Mouse (Mus musculus) frontal cortex, postnatal 10 days (tissue): ENCODE measurements around the gene Gnl1.
"Not testable (repeated sequence)": the region's sequence is repeated elsewhere in the genome, so short reads cannot be mapped to it uniquely, and the experiment has no call there.

ENCODE experiments used
- DNase-seq, 2 experiments: peaks; one replicate each; pipeline ENCODE4 v3.0.0; 2022; ENCODE audit warnings: low spot score in 2 of 2, mixed read lengths in 1 of 2

Gnl1 gene

DNA sequence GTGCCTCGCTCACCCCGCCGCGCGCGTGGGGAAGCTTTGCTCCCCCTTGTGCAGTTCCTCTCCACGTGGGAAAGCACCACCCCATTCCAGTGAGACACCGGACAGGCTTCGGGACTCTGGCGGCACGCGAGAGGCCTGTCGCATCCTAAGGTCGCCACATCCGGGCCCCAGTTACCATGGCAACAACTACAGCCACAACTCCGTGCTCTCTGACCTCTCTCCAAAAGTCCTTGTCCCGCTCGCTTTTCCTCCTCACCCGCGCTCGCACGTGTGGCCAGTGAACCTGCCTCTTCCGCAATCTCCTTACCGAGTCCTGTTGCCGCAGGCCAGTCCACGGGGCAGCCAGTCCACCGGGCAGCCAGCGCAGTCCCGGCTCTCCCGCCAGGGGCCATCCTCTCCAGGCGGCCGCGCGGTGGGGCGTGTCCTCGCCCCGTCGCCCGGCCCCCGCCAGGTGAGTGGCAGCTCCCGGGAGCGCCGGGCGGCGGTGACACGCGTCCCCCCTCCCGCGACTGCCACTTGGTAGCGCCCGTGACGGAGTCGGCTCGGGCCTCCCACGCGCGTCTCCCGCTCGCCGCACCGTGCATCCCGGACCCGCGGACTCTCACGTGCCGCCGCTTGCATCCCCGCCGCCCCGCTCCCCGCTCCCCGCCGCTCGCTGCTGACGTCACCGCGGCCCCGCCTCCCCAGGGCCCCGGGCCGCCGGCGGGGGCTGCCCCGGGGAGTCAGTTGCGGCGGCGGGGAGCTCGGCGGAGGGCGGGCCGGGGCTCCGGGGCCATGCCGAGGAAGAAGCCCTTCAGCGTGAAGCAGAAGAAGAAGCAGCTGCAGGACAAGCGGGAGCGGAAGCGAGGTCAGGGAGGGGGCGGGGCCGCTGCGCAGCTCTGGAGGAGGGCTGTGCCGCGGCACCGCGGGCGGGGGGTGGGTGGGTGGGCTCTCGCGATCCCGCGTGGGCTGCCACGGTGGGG, at the start of gene Gnl1, which contains the start of gene Prr3:
TSS of gene Gnl1 (plus strand) at position 451 of the 962 bp plus-strand sequence.
TSS of gene Prr3 (minus strand) at position 836 of the 962 bp plus-strand sequence.
- DNase-seq, result peak; percentile 91 to 92

DNA sequence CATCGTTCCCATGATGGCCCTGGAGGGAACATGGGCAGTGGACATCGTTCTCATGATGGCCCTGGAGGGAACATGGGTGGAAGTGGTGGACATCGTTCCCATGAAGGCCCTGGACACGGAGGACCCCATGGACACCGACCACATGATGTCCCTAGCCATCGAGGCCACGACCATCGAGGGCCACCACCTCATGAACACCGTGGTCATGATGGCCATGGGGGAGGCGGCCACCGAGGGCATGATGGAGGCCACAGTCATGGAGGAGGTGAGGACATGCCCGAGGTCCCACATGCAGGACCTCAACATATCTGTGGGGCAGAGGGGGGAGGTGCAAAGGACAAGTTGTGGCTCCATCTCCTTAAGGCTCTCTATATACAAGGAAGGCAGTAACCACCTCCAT, 49.0 kb upstream of the Gnl1 start:
- DNase-seq, result no peak

GRCm38 (mm10) chr17:35932608-35933007, 47.0 kb upstream of the Gnl1 start:
- no peak for DNase-seq

GRCm38 (mm10) chr17:35935763-35936162, 43.9 kb upstream of the Gnl1 start:
- DNase-seq, result not testable (repeated sequence)

GRCm38 (mm10) chr17:35937700-35938348, 41.8 kb upstream of the Gnl1 start:
- DNase-seq, result no peak

DNA sequence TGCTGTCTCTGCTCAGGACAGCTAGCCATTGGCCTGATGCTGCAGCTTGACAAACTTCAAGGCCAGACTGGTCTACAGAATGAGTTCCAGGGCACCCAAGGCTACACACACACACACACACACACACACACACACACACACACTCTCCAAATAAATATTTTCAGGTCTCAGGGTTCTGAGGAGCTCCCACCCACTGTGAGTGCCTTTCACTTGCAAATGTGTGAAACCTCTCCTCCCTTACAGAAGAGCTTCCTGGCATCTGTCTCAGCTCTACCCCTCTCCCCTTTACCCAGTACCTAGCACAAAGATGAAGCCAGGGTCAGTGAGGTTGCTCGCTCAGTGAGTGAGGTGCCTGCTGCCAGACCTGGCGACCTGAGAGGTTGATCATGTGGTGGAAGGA, 40.5 kb upstream of the Gnl1 start:
- DNase-seq, result no peak

- DNase-seq, result no peak
Measured at GRCm38 (mm10) chr17:35939941-35940340, 39.7 kb upstream of the Gnl1 start.

GRCm38 (mm10) chr17:35950946-35951345, 28.7 kb upstream of the Gnl1 start:
- not testable (repeated sequence) for DNase-seq

- not testable (repeated sequence) for DNase-seq
Measured at GRCm38 (mm10) chr17:35952559-35952958, 27.1 kb upstream of the Gnl1 start.

- DNase-seq, result no peak
Measured at GRCm38 (mm10) chr17:35954665-35955064, 25.0 kb upstream of the Gnl1 start.

DNA sequence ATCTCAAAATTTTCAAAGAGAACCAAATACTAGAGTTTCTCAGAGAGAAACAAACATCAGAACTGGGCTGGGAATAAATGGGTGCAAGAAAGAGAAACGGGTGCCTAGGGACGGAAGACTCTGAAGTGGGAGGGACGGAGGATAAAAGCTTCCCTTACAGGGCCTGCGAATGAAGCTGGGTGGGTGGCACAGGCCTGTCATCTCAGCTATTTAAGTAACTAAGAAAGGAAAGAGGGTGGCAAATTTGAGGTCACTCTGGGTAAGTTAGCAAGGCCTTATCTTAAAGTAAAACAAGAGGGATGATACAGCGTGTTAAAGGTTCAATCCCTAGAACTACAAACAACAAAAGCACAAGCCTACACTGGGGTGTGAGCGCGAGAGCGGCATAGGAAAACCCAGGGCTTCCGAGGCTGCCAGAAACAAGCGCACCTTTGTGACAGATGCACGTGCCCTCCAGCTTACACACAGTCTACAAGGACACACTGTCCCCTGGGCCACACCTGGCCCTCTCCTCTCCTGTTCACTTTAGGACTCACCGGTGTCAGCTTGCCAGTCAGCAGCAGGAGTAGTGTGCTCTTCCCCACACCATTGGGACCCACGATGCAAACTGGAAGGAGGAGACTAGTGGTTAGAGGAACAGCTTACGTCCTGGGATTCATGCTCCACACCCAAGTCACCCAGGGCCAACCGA, 21.0 kb upstream of the Gnl1 start:
- DNase-seq, result no peak

GRCm38 (mm10) chr17:35963279-35963678, 16.4 kb upstream of the Gnl1 start:
- DNase-seq, result no peak

- no peak for DNase-seq
Measured at GRCm38 (mm10) chr17:35967621-35968020, 12.0 kb upstream of the Gnl1 start.

DNA sequence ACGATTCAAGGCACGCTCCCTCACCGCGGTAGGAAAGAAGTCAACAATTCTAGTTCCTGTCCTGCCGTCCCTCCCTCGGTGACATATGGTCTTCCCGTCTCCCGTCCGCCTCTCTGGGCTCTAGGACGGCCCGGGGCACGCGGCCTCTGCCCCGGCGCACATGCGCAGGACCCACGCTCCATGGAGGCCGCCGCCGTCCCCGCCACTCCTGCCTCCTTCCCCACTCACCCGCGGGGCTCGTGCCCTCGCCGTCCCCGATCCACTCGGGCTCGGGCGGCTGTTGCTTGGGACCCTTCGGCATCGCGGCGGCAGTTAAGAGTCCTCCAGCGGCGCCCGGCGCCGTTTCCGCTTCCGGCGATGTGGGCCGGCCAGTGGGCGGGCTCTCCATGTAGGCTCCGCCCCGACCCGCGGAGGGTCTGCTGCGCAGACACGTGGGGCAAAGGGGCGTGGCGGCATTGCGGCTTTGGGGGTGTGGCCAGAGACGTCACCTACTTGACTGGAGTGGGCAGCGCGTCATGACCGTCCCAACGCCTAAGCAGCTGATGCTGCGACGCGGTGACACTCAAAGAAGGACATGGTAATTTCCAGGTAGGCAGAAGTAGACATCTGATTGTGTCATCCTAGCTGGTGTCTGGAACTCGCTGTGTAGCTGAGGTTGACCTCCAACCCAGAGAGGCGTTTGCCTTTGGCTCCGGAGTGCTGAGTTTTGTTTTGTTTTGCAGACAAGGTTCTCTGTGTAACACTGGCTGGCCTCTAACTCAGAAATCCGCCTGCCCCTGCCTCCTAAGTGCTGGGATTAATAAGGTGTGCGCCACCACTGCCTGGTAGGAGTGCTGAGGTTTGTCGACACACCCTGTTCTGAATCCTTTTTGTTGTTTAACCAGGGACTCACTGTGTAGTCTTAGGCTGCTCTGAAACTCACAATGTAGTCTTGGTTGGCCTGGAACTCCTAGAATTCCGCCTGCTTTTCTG, 9.9 kb upstream of the Gnl1 start, which contains the start of gene Abcf1:
TSS of gene Abcf1 (minus strand) at position 344 of the 972 bp plus-strand sequence.
- peak; percentile 97 to 99 for DNase-seq

GRCm38 (mm10) chr17:35972131-35972530, 7.5 kb upstream of the Gnl1 start:
- DNase-seq, result no peak

GRCm38 (mm10) chr17:35978811-35979400, 745 bp upstream of the Gnl1 start:
- DNase-seq, result peak in 1 of 2 experiments; percentile 90

DNA sequence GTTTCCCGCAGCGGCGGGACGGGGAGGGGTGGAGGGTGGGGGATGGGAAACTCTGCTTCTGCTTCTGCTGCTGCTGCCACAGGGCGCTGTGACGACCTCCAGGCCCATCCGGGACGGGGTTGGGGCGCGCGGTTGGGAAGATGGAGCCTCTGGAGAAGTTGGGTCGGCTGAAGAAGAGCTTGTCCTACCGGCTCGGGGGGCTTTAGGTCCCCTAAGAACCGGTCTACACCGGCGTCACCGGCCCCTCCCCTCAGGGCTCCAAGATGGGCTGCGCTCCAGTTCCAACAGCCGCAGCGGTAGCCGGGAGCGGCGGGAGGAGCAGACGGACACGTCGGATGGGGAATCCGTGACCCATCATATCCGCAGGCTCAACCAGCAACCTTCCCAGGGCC, 708 bp downstream of the Gnl1 start:
- DNase-seq, result peak; percentile 51 to 59

DNA sequence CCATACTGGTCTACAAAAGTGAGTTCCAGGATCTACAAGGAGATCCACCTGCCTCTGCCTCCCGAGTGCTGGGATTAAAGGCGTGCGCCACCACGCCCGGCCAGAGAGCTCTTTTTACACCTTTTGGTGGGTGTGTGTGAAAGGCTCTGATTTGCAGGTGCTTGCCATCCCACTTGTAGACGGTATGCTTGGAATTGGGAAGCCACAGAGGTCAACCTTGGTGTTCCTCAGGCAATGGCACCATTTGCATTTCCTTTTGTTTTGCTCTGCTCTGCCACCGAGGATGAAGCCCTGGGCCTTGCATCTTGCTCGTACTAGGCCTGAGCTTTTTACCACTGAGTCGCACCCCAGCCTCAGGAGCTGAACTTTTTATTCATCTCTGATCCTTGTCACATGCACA, 2.1 kb downstream of the Gnl1 start:
- no peak for DNase-seq

GRCm38 (mm10) chr17:35991781-35992180, 12.1 kb downstream of the Gnl1 start:
- no peak for DNase-seq

- peak in 1 of 2 experiments; percentile 76 for DNase-seq
Measured at GRCm38 (mm10) chr17:35993675-35994074, 14.0 kb downstream of the Gnl1 start.
